Mouse (Mus musculus) cerebellum, adult (tissue): ENCODE measurements around the gene Treml4.

Source experiments
- ATAC-seq: cut with Nextera tagmentation; 2 replicates; pipeline ENCODE4 v1.9.2; 2017; ENCODE audit warnings: mild to moderate bottlenecking, moderate library complexity, mixed read lengths; ENCODE audit not compliant: insufficient number of reproducible peaks, low FRiP score, low TSS enrichment

The Treml4 gene

GRCm38 (mm10) chr17:48324258-48324657 lies 60.2 kb downstream of the Treml4 start:
- ATAC-seq, result no peak
